Mouse (Mus musculus) liver, embryonic 14.5 days (tissue): ENCODE data around the gene Ick.

Experiments used
- CTCF ChIP-seq: IDR thresholded peaks from 2 replicates; pipeline ENCODE4 v1.5.1; 2016; ENCODE audit warnings: antibody characterized with exemption, low read depth, control low read depth
- EP300 ChIP-seq: IDR thresholded peaks from 2 replicates; pipeline ENCODE4 v1.6.1; 2016; ENCODE audit warnings: antibody characterized with exemption, low read depth

DNA sequence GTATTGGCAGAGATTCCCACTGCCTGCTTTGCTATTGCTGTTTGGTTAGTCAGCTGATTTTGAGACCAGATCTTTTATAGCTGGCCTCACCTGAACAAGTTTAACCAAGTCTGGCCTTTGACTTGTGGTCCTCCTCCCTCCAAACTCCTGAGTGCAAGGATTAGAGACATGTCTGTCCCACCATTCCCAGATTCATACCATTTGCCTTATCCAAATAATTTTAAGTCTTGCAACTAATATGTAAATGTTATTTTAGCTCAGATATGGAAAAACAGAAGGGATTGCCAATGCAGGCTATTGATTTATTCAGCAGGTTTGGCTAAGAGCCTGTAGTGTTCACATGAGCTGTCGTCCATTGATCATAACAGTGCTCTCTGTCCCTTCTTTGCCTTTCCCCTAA, 48.2 kb downstream of the Ick start:
- TF ChIP-seq EP300 (no peak), CTCF (no peak)
